Mouse (Mus musculus) olfactory bulb, adult 2 months (tissue): ENCODE results near the gene B3gnt7.

ENCODE experiments used
- CTCF ChIP-seq: fragments of 200-500 bp; IDR thresholded peaks from 2 replicates; pipeline ENCODE4 v1.5.1; 2012; ENCODE audit warnings: low read depth, mild to moderate bottlenecking, low read length, moderate library complexity; ENCODE audit not compliant: insufficient read depth
- POLR2A ChIP-seq: fragments of 200-500 bp; IDR thresholded peaks from 2 replicates; pipeline ENCODE4 v1.6.1; 2012; ENCODE audit warnings: mild to moderate bottlenecking, low read depth, low read length, moderate library complexity; ENCODE audit not compliant: insufficient read depth

GRCm38 (mm10) chr1:86310536-86311310 lies 8.1 kb downstream of the B3gnt7 start:
- TF ChIP-seq CTCF (no peak), POLR2A (no peak)
